Comparison of ENCODE assay signal across 17 mouse cellular contexts in genomic region chr9:121506478-121507180, GRCm38 (mm10). TPM values are rescaled to one million over a fixed set of nuclear protein-coding genes. Genes with fewer than 3 reads are reported as not detected.
DNase-seq lines count a peak whose midpoint lies in the region; ATAC-seq and TF ChIP-seq lines count a peak whose summit lies in the region.
"Had no signal": no experiment of that assay in that cellular context is flagged by ENCODE, and none has a peak within 500 bp of the region (broad histone marks: within the 10 kb centered on the region; RNA-seq: fewer than 3 reads in every experiment).

No protein-coding gene starts in this region.

- H3K36me3 ChIP-seq in kidney, embryonic 15.5 days: no peaks in the 10 kb centered on the region
- no peaks in the 10 kb centered on the region for H3K36me3 ChIP-seq in hindbrain, embryonic 14.5 days (replicated peaks; ENCODE audit: control insufficient read depth, insufficient read depth)
- H3K36me3 ChIP-seq: heart, embryonic 13.5 days; intestine, embryonic 15.5 days; limb, embryonic 15.5 days had no signal

- no peak overlapping the region for H3K4me2 ChIP-seq in kidney, embryonic 15.5 days
- H3K4me2 ChIP-seq in hindbrain, embryonic 14.5 days (replicated peaks): no peak overlapping the region
- H3K4me2 ChIP-seq: heart, embryonic 13.5 days; intestine, embryonic 15.5 days; limb, embryonic 15.5 days had no signal

- no peaks in the 10 kb centered on the region for H3K27me3 ChIP-seq in kidney, embryonic 15.5 days
- H3K27me3 ChIP-seq in hindbrain, embryonic 14.5 days (ENCODE audit: control insufficient read depth, insufficient read depth, low read length): no peaks in the 10 kb centered on the region
- H3K27me3 ChIP-seq: intestine, embryonic 15.5 days; limb, embryonic 15.5 days had no signal

- peaks cover 7% of the 10 kb centered on the region for H3K4me1 ChIP-seq in cortical plate, adult 2 months (ENCODE audit: control insufficient read depth, insufficient read depth, low read length)
- H3K4me1 ChIP-seq in kidney, embryonic 15.5 days: no peaks in the 10 kb centered on the region
- H3K4me1 ChIP-seq in hindbrain, embryonic 14.5 days (replicated peaks; ENCODE audit: control insufficient read depth, insufficient read depth, low read length): no peaks in the 10 kb centered on the region
- H3K4me1 ChIP-seq: heart, embryonic 13.5 days; intestine, embryonic 15.5 days; limb, embryonic 15.5 days had no signal

- WGBS in kidney, embryonic 15.5 days: 62% methylated on average over 8 of the region's 8 CpGs
- 72% methylated on average over 8 of the region's 8 CpGs for whole genome bisulfite sequencing in hindbrain, embryonic 14.5 days

- TF ChIP-seq CTCF in cortical plate, adult 2 months (IDR thresholded peaks at IDR 0.05; ENCODE audit: extremely low read depth, insufficient read depth, low read length): no peak

- H3K27ac ChIP-seq in cortical plate, adult 2 months (ENCODE audit: insufficient read depth, low read length): peak overlapping the region; percentile 75
- no peak overlapping the region for H3K27ac ChIP-seq in kidney, embryonic 15.5 days
- H3K27ac ChIP-seq in hindbrain, embryonic 14.5 days: no peak overlapping the region
- H3K27ac ChIP-seq: heart, embryonic 13.5 days; intestine, embryonic 15.5 days; limb, embryonic 15.5 days had no signal

- no peaks in the 10 kb centered on the region for H3K9me3 ChIP-seq in kidney, embryonic 15.5 days (replicated peaks)
- H3K9me3 ChIP-seq in hindbrain, embryonic 14.5 days (ENCODE audit: control insufficient read depth, low read length): no peaks in the 10 kb centered on the region
- H3K9me3 ChIP-seq: heart, embryonic 13.5 days; intestine, embryonic 15.5 days; limb, embryonic 15.5 days had no signal

- no peak for ATAC-seq in kidney, embryonic 15.5 days (replicated peaks; ENCODE audit: low FRiP score)
- no peak for ATAC-seq in hindbrain, embryonic 14.5 days (ENCODE audit: low FRiP score)
- ATAC-seq: intestine, embryonic 15.5 days; midbrain, embryonic 16.5 days had no signal

- H3K9ac ChIP-seq in kidney, embryonic 15.5 days: no peak overlapping the region
- H3K9ac ChIP-seq in hindbrain, embryonic 14.5 days: no peak overlapping the region
- H3K9ac ChIP-seq: heart, embryonic 13.5 days; intestine, embryonic 15.5 days; limb, embryonic 15.5 days had no signal

- H3K4me3 ChIP-seq in cortical plate, adult 2 months (ENCODE audit: insufficient read depth, low read length): no peak overlapping the region
- no peak overlapping the region for H3K4me3 ChIP-seq in kidney, embryonic 15.5 days (replicated peaks)
- no peak overlapping the region for H3K4me3 ChIP-seq in hindbrain, embryonic 14.5 days (replicated peaks; ENCODE audit: low read length)
- H3K4me3 ChIP-seq: heart, embryonic 13.5 days; intestine, embryonic 15.5 days; limb, embryonic 15.5 days had no signal

- peak; percentile 78 to 84 for DNase-seq in frontal cortex, adult 2 months (ENCODE audit: extremely low spot score in 1 of 2, low spot score in 1 of 2)
- peak; percentile 60 to 79 for DNase-seq in left cerebral cortex, adult 18-20 months (ENCODE audit: low spot score in 2 of 2)
- peak; percentile 56 for DNase-seq in right cerebral cortex, postnatal 14 days
- DNase-seq in spleen, postnatal 14 days (ENCODE audit: low spot score in 2 of 2): no peak
- DNase-seq in hindbrain, embryonic 14.5 days (ENCODE audit: low spot score): no peak
- DNase-seq: adrenal gland, postnatal 36 days; gastrocnemius, postnatal 14 days; kidney, postnatal 14 days; lung, adult 2 months had no signal

- no peak for TF ChIP-seq POLR2A in cortical plate, adult 2 months (IDR thresholded peaks at IDR 0.05; ENCODE audit: extremely low read depth, insufficient read depth, low read length)

RNA-seq across cellular contexts. Expression of gene Cck, which starts 11.1 kb away (rescaled TPM):
- 1,499 and 1,678 TPM in 2 replicates for polyA plus RNA-seq in cortical plate, adult 2 months (2012; rRNA removed)
- 1,294 and 1,474 TPM in 2 replicates for polyA plus RNA-seq in frontal cortex, adult 2 months (2012; rRNA removed)
- 100 to 1,000 TPM; 710 to 834 TPM for total RNA-seq in left cerebral cortex, adult 18-20 months (2021)
- 3.6 and 4.0 TPM in 2 replicates for polyA plus RNA-seq in kidney, embryonic 15.5 days (2015; fragmentation: Nextera tagmentation; extraction: Ambion mirVana)
- polyA plus RNA-seq in hindbrain, embryonic 14.5 days (2014; fragmentation: Nextera tagmentation; extraction: Ambion mirVana): 73.5 and 83.2 TPM in 2 replicates
- total RNA-seq: common myeloid progenitor, adult 5-6 weeks; hematopoietic stem cell, adult 5-6 weeks had no signal

Comparison
In these comparisons a context has a peak if more than half of its experiments do, and no peak if none do; other contexts are left out.
1. DNase-seq: peak in frontal cortex, adult 2 months (2 of 2), left cerebral cortex, adult 18-20 months (2 of 2) and right cerebral cortex, postnatal 14 days (single experiment); none in spleen, postnatal 14 days (0 of 2) and hindbrain, embryonic 14.5 days (single experiment).
2. RNA of gene Cck, which starts 11.1 kb away (polyA plus RNA-seq): 1,499 to 1,678 TPM in cortical plate, adult 2 months and 1,294 to 1,474 TPM in frontal cortex, adult 2 months; 73.5 to 83.2 TPM in hindbrain, embryonic 14.5 days and 3.6 to 4.0 TPM in kidney, embryonic 15.5 days; every median in the first group is over 10 times any median in the second.